Mouse (Mus musculus): ENCODE data around the gene Rora. TPM values are rescaled to one million over a fixed set of nuclear protein-coding genes. Genes with fewer than 3 reads are reported as not detected.

Gene Rora
- polyA plus RNA-seq, 1 experiment from 2014 or later = 7.8 TPM

DNA sequence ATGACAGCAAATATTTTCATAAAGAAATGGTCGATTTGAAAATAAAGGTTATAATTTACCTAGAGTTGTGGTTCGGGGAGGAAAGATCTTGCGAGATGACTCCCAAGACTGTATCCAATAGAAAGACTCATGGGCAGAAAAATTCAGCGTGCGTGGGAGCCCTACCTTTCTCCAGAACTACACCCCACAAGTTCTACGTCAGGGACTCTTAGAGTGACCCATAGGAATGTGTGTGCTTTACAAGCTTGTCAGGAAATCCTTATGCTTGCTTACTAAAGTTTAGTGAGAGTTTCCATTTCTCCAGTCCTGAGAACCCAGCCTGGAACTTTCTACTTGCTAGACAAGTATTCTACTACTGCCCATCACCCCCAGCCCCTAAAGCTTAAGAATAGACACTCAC, 474.7 kb downstream of the Rora start:
- Histone ChIP-seq H3K4me2 (replicated peaks) (no peak overlapping the region), H3K27ac (no peak overlapping the region), H3K4me1 (peaks cover 13% of the 10 kb centered on the region), H3K36me3 (no peaks in the 10 kb centered on the region), H3K4me3 (no peak overlapping the region), H3K9ac (no peak overlapping the region), H3K27me3 (peaks cover 20% of the 10 kb centered on the region), H3K9me3 (replicated peaks) (no peaks in the 10 kb centered on the region)
- WGBS = 87% methylated on average over 6 of the region's 6 CpGs
- ATAC-seq (ENCODE audit: low FRiP score) = no peak

DNA sequence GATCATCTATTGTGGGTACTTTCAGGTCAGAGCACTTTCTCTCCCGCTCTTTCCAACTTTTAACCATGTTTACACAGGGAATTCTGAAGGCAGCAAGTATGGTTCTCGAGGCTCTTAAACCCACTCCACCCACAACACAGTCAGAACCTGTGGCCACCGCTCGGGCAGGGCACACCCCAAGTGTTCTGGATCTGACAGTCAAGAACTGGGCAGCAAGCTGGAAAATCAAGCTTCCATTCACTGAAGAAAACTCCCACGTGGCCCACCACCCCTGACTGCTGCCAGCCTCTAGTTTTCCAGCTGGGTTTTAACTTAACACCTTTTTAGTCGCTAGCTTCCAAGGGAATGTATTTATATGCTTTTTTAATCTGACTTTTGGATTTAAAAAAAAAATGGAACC, 479.4 kb downstream of the Rora start:
- Histone ChIP-seq H3K4me3 (no peak overlapping the region), H3K27me3 (no peaks in the 10 kb centered on the region), H3K9ac (no peak overlapping the region), H3K4me1 (peaks cover 6% of the 10 kb centered on the region), H3K9me3 (replicated peaks) (no peaks in the 10 kb centered on the region), H3K4me2 (replicated peaks) (no peak overlapping the region), H3K36me3 (no peaks in the 10 kb centered on the region), H3K27ac (no peak overlapping the region)
- 77% methylated on average over 6 of the region's 6 CpGs for WGBS
- no peak for ATAC-seq (ENCODE audit: low FRiP score)

DNA sequence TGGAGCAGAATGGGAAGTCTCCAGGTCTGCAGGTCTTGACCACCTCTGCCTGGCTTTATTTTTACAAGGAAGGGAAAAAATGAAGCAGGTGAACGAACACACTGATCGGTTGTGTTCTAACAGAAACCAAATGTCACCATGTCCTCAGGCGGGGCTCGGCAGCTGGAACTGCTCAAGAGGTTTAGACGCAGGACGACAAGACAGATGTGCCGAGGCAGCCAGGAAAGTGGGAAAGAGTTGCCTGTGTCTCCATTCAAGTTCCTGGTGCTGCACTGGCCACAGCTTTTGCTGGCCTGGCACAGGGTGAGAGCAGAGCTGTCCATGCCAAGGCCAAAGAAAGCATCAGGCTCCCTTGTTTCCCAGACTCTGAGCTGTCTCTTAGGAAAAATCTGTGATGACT, 480.1 kb downstream of the Rora start:
- 79% methylated on average over 7 of the region's 7 CpGs for WGBS
- H3K27me3 ChIP-seq = no peaks in the 10 kb centered on the region
- no peak overlapping the region for H3K9ac ChIP-seq
- ATAC-seq (ENCODE audit: low FRiP score) = no peak
- H3K27ac ChIP-seq = no peak overlapping the region
- H3K36me3 ChIP-seq = no peaks in the 10 kb centered on the region
- H3K4me2 ChIP-seq (replicated peaks) = no peak overlapping the region
- no peak overlapping the region for H3K4me3 ChIP-seq
- no peaks in the 10 kb centered on the region for H3K9me3 ChIP-seq (replicated peaks)
- peaks cover 6% of the 10 kb centered on the region for H3K4me1 ChIP-seq

DNA sequence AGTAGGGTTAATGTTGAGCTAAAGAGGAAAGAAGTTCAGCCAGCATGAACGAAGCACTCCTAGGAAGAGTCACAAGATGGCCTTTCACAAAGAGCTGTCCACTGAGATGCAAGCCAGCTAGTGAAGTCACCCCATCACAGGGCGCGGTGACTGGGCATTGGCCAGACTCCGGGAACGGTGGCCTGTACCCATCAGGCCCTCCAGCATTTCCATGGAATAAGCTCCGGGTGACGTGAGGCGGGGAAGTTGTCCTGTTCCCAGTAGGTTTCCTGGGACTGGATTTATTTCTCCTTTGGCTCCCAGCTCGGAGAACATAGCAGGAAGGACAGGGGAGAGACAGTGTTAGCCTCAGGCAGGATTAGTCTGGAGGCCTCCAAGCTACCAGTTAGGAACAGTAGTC, 481.0 kb downstream of the Rora start:
- Histone ChIP-seq H3K4me1 (peaks cover 6% of the 10 kb centered on the region), H3K9ac (no peak overlapping the region), H3K9me3 (replicated peaks) (no peaks in the 10 kb centered on the region), H3K27me3 (no peaks in the 10 kb centered on the region), H3K4me3 (no peak overlapping the region), H3K27ac (no peak overlapping the region), H3K4me2 (replicated peaks) (no peak overlapping the region), H3K36me3 (no peaks in the 10 kb centered on the region)
- no peak for ATAC-seq (ENCODE audit: low FRiP score)
- WGBS = 91% methylated on average over 9 of the region's 9 CpGs

DNA sequence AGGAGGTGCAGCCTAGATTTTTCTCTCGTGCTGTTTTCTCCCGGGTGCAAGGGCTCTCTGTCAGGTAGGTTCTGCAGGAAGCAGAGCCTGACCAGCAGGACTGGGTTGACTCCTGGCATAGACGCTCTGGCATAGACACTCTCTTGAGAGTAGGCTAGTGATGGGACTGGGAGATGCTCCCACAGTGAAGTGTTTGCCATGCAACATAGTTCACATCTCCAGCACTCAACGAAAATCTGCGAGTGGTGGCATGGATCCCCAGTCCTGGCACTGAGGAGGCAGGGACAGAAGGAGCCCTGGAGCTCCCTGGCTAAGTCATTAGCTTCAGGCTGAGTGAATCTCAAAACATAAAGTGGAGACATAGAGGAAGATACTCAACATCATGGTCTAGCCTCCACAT, 483.2 kb downstream of the Rora start:
- Histone ChIP-seq H3K9ac (no peak overlapping the region), H3K27me3 (no peaks in the 10 kb centered on the region), H3K4me2 (replicated peaks) (no peak overlapping the region), H3K27ac (no peak overlapping the region), H3K4me1 (peaks cover 6% of the 10 kb centered on the region), H3K9me3 (replicated peaks) (no peaks in the 10 kb centered on the region), H3K36me3 (no peaks in the 10 kb centered on the region), H3K4me3 (no peak overlapping the region)
- 92% methylated on average over 5 of the region's 5 CpGs for WGBS
- ATAC-seq (ENCODE audit: low FRiP score) = no peak

DNA sequence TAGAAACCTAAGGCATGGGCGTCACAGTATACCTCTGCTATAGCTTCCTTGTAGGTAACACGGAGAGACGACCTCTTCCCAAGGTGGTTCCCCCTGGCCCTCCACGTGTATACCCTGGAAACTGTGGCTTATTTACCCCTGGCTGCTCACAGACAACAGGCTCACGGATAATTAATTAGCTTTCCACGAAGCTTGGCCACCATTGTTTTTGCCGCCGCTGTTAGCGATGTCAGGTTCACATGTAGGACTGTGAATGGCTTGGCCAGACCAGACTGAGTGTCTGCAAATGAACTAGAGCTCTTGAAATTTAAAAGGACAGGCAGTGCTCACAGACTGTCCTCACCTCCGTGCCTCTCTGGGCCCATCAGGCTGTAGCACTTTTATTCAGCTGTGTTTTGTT, 483.8 kb downstream of the Rora start:
- Histone ChIP-seq H3K36me3 (no peaks in the 10 kb centered on the region), H3K27me3 (no peaks in the 10 kb centered on the region), H3K9me3 (replicated peaks) (no peaks in the 10 kb centered on the region), H3K4me3 (no peak overlapping the region), H3K4me1 (peaks cover 6% of the 10 kb centered on the region), H3K4me2 (replicated peaks) (no peak overlapping the region), H3K9ac (no peak overlapping the region), H3K27ac (no peak overlapping the region)
- ATAC-seq (ENCODE audit: low FRiP score) = no peak
- 50% methylated on average over 10 of the region's 10 CpGs for WGBS

DNA sequence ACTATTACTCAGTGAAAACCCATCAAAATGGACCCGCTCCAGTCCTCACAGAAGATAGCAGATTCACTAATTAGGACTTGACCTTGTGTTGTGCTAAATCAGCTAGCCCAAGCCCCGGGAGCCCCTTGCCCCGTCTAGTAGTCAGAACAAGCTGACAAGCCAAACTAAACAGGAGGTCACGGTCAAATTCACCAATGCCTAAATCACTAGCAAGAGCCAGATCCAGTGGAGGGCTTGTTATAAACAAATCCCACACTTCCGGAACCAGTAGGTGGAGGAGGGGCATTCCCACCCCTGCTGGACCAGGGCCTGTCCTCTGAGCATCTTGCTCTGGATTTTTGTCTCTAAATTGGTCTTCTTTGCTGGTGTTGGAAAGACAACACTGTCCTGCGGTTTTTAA, 486.6 kb downstream of the Rora start:
- 59% methylated on average over 6 of the region's 6 CpGs for WGBS
- ATAC-seq (ENCODE audit: low FRiP score) = no peak

DNA sequence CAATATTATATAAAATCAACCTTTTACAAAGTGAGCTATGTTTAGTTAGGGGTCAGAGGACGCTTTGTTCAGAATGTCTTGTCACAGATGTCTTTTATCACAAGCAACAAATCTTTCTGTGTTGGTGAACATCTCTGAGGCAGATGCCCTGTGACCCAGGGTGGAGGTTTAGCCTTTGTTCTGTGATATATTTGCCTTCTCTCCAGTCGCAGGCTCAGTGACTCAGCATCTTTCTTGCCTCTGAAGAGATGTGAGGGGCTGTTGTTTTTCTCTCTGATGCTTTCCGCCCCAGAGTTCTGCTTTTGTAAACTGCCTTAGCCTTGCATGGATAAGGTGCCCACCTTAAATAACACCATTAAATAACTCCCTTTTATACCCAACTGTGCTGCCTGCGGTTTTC, 488.3 kb downstream of the Rora start:
- H3K4me1 ChIP-seq = peaks cover 6% of the 10 kb centered on the region
- no peak for ATAC-seq (ENCODE audit: low FRiP score)
- no peaks in the 10 kb centered on the region for H3K27me3 ChIP-seq
- no peak overlapping the region for H3K9ac ChIP-seq
- no peaks in the 10 kb centered on the region for H3K9me3 ChIP-seq (replicated peaks)
- no peak overlapping the region for H3K27ac ChIP-seq
- no peak overlapping the region for H3K4me3 ChIP-seq
- no peaks in the 10 kb centered on the region for H3K36me3 ChIP-seq
- WGBS = 54% methylated on average over 4 of the region's 4 CpGs
- H3K4me2 ChIP-seq (replicated peaks) = no peak overlapping the region

More for the DNA sequence above, 486.6 kb downstream of the Rora start:
- Histone ChIP-seq H3K9me3 (replicated peaks) (no peaks in the 10 kb centered on the region), H3K4me2 (replicated peaks) (no peak overlapping the region), H3K27me3 (no peaks in the 10 kb centered on the region), H3K27ac (no peak overlapping the region), H3K4me3 (no peak overlapping the region), H3K4me1 (peaks cover 6% of the 10 kb centered on the region), H3K9ac (no peak overlapping the region), H3K36me3 (no peaks in the 10 kb centered on the region)

DNA sequence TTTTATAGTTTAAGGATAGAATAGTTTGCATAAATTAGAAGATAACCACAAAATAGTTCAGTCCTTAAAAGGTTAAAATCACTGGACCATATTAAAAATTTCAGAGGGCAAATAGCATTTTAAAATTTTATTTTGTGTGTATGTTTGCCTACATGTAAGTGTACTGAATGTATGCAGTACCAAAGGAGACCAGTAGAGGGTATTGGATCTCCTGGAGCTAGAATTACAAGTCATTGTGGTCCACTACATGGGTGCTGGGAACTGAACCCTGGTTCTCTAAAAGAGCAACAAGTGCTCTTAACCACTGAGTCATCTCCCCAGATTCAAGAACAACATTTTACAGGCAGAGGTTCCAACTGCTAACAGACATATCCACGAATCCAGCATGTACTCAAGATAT, 493.4 kb downstream of the Rora start:
- no peak overlapping the region for H3K4me3 ChIP-seq
- H3K4me1 ChIP-seq = 0 out of 2 replicates have a peak, but pooled peaks cover 3% of the 10 kb centered on the region
- H3K27ac ChIP-seq = no peak overlapping the region
- WGBS = 96% methylated on average over 1 of the region's 1 CpGs
- ATAC-seq (ENCODE audit: low FRiP score) = no peak
- no peaks in the 10 kb centered on the region for H3K9me3 ChIP-seq (replicated peaks)
- H3K9ac ChIP-seq = no peak overlapping the region
- H3K36me3 ChIP-seq = no peaks in the 10 kb centered on the region
- H3K4me2 ChIP-seq (replicated peaks) = no peak overlapping the region
- H3K27me3 ChIP-seq = 0 out of 2 replicates have a peak, but pooled peaks cover 4% of the 10 kb centered on the region

DNA sequence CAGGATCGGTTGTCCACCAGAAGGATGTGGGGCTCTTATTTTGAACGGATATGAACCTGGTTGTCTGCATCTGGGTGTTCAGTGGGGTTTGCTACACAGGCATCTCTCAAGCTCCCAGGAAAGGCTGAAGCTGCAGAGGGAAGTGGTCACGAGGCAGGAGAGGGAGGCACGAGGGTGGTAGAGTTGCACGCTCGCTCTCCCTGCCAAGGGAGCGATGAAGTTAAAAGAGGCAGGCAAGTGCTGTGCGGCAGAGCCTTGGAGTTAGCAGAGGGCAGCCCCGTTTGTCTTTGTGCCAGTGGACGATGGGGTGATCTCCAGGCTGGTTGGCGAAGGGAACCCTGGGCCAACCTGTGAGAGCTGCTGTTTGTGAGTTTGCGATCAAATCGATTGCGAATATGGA, 496.6 kb downstream of the Rora start:
- no peak for ATAC-seq (ENCODE audit: low FRiP score)
- no peaks in the 10 kb centered on the region for H3K9me3 ChIP-seq (replicated peaks)
- no peak overlapping the region for H3K9ac ChIP-seq
- no peak overlapping the region for H3K27ac ChIP-seq
- H3K36me3 ChIP-seq = no peaks in the 10 kb centered on the region
- no peak overlapping the region for H3K4me3 ChIP-seq
- 0 out of 2 replicates have a peak, but pooled peaks cover 3% of the 10 kb centered on the region for H3K4me1 ChIP-seq
- 0 out of 2 replicates have a peak, but pooled peaks cover 4% of the 10 kb centered on the region for H3K27me3 ChIP-seq
- no peak overlapping the region for H3K4me2 ChIP-seq (replicated peaks)
- 58% methylated on average over 14 of the region's 14 CpGs for WGBS

DNA sequence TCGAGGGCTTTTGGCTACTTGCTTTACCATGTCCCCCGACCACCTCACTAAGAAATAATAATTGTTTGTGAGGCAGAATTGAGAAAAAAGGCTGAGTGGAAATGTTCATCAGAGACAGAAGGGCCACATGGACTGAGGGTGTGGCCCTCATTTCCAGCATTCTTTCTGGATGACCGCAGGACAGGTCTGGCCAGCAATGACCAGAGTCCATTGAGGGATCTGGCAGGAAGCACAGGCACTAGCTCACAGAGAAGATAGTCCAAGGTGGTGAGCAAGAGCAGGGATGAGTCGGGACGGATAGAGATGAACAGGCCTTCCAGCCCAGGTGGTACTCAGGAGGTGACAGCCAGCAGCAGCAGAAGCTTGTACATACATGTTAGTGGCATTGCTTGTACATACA, 501.1 kb downstream of the Rora start:
- Histone ChIP-seq H3K9ac (no peak overlapping the region), H3K4me2 (replicated peaks) (no peak overlapping the region), H3K27ac (no peak overlapping the region), H3K36me3 (no peaks in the 10 kb centered on the region), H3K9me3 (replicated peaks) (no peaks in the 10 kb centered on the region), H3K4me1 (0 out of 2 replicates have a peak, but pooled peaks cover 3% of the 10 kb centered on the region), H3K27me3 (0 out of 2 replicates have a peak, but pooled peaks cover 4% of the 10 kb centered on the region), H3K4me3 (no peak overlapping the region)
- 91% methylated on average over 5 of the region's 5 CpGs for WGBS
- ATAC-seq (ENCODE audit: low FRiP score) = no peak

DNA sequence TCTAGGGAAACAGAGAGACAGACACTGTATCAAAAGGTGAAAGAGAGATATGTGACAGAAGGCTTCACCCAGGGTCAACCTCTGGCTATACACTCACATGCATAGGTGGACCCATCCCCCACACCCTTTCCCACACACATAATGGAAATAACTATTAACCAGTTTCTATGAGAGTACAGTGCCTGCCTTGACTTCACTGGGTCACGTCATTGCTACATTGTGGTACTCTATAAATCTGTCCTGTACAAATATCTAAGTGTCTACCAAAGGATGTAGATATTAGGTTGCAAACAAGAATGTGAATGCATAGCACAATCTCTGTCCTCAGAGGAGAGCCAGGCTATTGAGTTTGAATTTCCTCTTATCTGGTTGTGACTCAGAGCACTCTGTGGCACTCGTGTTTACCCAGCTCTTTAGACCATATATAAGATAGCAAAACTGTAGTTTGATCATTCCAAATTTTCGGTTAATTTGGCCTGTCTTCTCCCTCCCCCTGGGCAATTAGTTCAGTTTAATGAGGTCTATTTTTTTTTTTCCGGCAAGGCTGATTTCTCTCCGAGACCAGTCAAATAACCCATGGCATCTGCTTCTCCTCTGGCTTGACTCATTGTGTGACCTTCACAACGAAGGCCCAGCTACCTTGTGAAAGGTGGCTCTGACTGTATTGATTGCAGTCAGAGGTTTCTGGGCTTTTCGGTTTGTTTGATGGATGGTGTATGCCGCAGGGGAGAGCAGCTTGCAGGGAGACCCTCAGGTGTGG, 502.4 kb downstream of the Rora start:
- Histone ChIP-seq H3K27me3 (no peaks in the 10 kb centered on the region), H3K4me1 (no peaks in the 10 kb centered on the region), H3K4me3 (no peak overlapping the region), H3K9ac (no peak overlapping the region), H3K4me2 (replicated peaks) (no peak overlapping the region), H3K27ac (no peak overlapping the region), H3K36me3 (no peaks in the 10 kb centered on the region), H3K9me3 (replicated peaks) (no peaks in the 10 kb centered on the region)
- ATAC-seq (ENCODE audit: low FRiP score) = no peak
- 81% methylated on average over 8 of the region's 8 CpGs for WGBS

DNA sequence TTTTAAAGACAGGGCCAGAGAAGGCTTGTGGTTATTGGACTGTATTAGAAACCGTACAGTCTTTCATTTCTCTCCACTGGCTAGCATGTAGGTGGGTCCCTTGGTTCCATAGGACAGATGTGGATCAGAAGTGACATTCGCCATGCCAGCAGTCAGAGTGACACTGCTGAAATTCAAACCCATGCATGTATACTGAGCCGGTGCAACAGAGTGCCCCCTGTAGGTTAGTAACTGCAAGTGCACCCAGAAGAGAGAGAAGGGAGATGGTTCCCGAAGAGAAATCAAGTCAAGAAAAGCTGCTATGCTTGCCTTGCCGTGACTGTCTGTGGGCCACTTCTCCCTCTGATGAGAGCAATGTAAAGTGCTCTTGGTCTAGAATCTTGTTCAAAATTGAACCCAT, 507.2 kb downstream of the Rora start:
- H3K36me3 ChIP-seq = no peaks in the 10 kb centered on the region
- H3K9me3 ChIP-seq (replicated peaks) = no peaks in the 10 kb centered on the region
- no peak overlapping the region for H3K4me2 ChIP-seq (replicated peaks)
- ATAC-seq (ENCODE audit: low FRiP score) = no peak
- H3K4me3 ChIP-seq = no peak overlapping the region
- H3K9ac ChIP-seq = no peak overlapping the region
- no peak overlapping the region for H3K27ac ChIP-seq
- H3K27me3 ChIP-seq = no peaks in the 10 kb centered on the region
- WGBS = 86% methylated on average over 5 of the region's 5 CpGs
- H3K4me1 ChIP-seq = no peaks in the 10 kb centered on the region

All from hindbrain, embryonic 12.5 days (tissue).